Mouse (Mus musculus) left cerebral cortex, adult 9 months (tissue): ENCODE measurements around the gene Pigm.

Source experiments
- DNase-seq, 2 experiments: peaks; one replicate each; pipeline ENCODE4 v3.0.0; 2022; ENCODE audit warnings: low spot score in 2 of 2

The Pigm gene

DNA sequence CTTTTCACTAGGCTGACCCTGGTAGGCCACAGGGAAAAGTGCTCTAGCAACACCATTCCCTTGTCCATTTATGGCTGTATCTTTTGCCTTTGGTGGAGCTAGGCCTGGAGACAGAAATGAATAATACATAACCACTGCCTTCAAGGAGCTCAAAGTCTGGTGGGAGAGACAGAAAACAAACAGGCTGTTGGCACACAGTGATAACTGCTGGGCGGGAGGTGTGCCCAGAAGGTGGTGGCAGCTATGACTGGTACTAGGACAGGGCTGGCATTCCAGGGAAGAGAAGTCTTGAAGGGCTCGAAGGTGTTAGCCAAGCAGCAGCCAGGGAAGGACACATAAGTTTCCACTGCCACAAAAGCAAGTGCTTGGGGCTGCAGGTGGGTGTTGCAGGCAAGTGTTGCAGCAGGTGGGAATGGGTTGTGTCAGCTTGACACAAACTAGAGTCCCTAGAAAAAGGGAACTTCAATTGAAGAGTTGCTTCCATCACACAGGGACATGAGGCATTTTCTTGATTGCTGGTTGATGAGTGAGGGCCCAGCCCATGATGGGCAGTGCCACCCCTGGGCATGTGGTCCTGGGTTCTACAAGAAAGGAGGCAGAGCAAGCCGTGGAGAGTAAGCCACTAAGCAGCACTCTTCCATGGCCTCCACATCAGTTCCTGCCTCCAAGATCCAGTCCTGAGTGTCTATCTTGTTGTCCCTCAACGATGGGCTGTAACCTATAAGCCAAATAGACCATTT lies 37.3 kb downstream of the Pigm start:
- no peak for DNase-seq

- no peak for DNase-seq
These were observed 37.9 kb downstream of the Pigm start for GRCm38 (mm10) chr1:172414231-172414585.

DNA sequence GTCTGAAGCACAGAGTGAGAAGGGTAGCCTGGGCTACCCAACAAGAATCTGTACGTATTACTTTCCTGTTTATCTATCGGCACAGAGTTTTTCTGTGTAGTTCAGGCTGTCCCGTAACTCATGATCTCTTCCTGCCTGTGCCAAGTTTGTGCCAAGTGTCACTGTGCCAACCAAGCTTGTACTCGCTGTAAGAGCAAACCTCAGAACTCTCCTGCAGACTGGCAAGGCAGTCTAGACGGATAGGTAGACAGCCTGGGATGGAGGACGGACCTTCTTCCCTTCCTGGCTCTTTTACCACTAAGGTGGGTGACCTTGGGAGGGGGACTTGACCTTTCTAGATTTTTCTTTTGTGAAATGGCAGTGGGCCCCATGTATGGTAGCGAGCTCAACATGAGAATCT lies 38.7 kb downstream of the Pigm start:
- no peak for DNase-seq

- DNase-seq = no peak
These were observed 41.8 kb downstream of the Pigm start for GRCm38 (mm10) chr1:172418173-172418572.

GRCm38 (mm10) chr1:172418642-172419041 lies 42.3 kb downstream of the Pigm start:
- DNase-seq = no peak

DNA sequence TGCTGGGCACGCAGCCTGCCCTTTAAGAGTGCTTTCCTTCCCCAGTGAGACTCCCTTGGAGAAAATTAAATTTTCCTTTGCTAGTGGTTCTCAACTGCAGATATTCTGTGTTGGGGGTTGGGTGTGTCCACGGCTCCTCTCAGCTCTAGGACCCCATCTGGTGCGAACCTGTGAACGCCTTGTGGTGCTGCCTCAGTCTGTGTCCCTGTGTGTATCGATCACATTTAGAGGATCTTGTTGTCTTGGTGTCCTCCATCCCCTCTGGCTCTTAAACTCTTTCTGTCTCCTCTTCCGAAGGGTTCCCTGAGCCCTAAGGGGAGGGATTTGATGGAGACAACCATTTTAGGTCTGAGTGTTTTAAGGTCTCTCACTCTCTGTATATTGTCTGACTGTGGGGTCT lies 43.8 kb downstream of the Pigm start:
- DNase-seq = no peak

GRCm38 (mm10) chr1:172423393-172423792 lies 47.0 kb downstream of the Pigm start:
- no peak for DNase-seq

- DNase-seq = no peak
These were observed 50.1 kb downstream of the Pigm start for GRCm38 (mm10) chr1:172426419-172426818.

DNA sequence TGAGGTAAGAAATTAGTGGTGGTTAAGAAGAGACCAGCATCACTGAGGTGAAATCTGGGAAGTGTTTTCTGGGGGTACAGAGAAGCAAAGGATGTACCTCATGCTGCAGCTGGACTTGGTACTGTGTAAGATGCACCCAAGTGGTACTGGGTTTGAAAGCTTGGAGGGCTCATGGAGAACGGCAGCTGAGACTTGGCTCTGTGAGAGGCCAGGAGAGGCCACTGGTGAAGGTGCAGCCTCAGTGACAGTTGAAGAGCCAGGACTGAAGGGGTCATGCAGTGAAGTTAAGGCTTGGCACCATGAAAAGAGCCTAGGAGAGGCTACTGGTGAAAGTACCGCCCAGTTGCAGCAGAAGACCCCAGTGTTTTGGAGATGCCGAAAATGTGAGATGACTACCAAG lies 51.5 kb downstream of the Pigm start:
- DNase-seq = no peak

DNA sequence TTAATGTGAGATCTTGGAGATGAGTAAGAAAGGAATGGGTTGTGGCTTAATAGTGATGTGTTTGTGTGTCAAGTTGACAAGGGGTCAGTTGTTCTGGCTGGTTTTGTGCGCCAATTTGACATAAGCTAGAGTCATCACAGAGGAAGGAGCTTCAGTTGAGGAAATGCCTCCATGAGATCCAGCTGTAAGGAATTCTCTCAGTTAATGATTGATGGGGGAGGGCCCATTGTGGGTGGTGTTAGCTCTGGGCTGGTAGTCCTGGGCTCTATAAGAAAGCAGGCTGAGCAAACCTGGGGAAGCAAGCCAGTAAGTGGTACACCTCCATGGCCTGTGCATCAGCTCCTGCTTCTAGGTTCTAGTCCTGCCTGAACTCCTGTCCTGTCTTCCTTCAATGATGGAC lies 52.3 kb downstream of the Pigm start:
- DNase-seq = no peak

DNA sequence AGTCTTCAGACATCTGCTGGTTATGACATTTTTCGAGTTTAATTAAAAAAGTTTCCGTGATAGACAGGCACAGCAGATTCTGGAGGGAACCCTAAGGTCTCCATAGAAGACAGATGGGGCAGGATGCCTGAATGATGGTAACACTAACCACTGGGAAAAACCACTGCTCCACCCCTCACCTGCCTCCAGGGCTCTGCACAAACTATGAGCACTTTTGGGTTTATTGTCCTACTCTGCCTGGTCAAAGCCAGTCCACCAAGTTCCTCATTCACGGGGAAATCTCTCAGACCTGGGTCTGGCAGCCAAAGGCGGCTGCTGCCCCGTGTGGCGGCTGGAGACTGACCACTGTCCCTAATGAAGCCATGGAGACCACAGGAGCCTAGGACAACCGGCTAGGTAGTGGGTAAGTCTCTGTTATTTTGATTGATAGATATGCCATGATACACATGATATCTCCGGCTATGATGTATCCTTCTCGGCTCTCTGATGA lies 54.4 kb downstream of the Pigm start:
- no peak for DNase-seq

GRCm38 (mm10) chr1:172431836-172432586 lies 55.7 kb downstream of the Pigm start:
- no peak for DNase-seq

DNA sequence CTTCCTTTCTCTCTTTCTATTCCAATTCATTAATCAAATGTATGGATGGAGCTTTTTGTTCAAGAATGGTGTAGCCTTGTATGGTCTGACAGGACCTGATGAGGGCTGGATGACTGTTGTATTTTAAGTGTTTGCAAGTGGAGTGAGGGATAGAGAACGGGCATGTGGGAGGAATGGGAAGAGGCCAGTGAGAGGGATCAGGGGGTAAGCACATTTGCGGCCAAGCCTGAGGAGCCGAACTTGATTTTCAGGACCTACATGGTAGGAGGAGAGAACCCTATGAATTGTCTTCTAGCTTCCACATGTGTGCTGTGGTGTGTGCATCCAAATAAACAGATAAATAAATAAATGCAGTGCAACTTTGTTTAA lies 56.2 kb downstream of the Pigm start:
- no peak for DNase-seq

GRCm38 (mm10) chr1:172433012-172433850 lies 56.9 kb downstream of the Pigm start:
- no peak for DNase-seq
